Mouse (Mus musculus) CH12.LX (cell line): ENCODE measurements around the gene Trhde. TPM values are rescaled to one million over a fixed set of nuclear protein-coding genes. Genes with fewer than 3 reads are reported as not detected.

Source experiments
- DNase-seq: peaks from one replicate; pipeline ENCODE4 v3.0.0-alpha.2; 2013; ENCODE audit errors: extremely low read depth
- H3K27ac ChIP-seq: 2 replicates; pipeline ENCODE4 v1.5.1; 2012; ENCODE audit warnings: low read depth, mild to moderate bottlenecking, control low read depth, moderate library complexity; ENCODE audit not compliant: insufficient read depth
- H3K27me3 ChIP-seq: replicated peaks from 2 replicates; pipeline ENCODE3; 2012; ENCODE audit warnings: inconsistent platforms
- H3K36me3 ChIP-seq, 2 experiments: replicated peaks in 1 of 2; 2 replicates each; pipeline versions ENCODE3 to v1.6.1; 2012; ENCODE audit warnings: inconsistent platforms in 1 of 2, low read length in 1 of 2, mild to moderate bottlenecking in 1 of 2, mixed read lengths in 1 of 2, moderate library complexity in 1 of 2; ENCODE audit not compliant: control insufficient read depth in 1 of 2, insufficient read depth in 1 of 2
- H3K4me1 ChIP-seq, 2 experiments: 2 replicates each; pipeline ENCODE4 v1.6.1; 2012; ENCODE audit warnings: inconsistent platforms in 1 of 2, moderate library complexity in 1 of 2; ENCODE audit not compliant: insufficient read depth in 2 of 2, control insufficient read depth in 1 of 2
- H3K4me2 ChIP-seq: 2 replicates; pipeline ENCODE4 v1.6.1; 2012; ENCODE audit warnings: low read depth, mild to moderate bottlenecking, control low read depth; ENCODE audit not compliant: poor library complexity, insufficient read depth, severe bottlenecking
- H3K4me3 ChIP-seq, 3 experiments: fragments of 150-350 bp in 1 of 3; sonication (generic) in 1 of 3; replicated peaks in 1 of 3; 2 replicates each; pipeline versions ENCODE3 to v1.5.1; 2011 to 2012; ENCODE audit warnings: low read depth in 2 of 3, low read length in 2 of 3, mild to moderate bottlenecking in 2 of 3, moderate library complexity in 2 of 3, control low read depth in 1 of 3, improper control_type of control experiment in 1 of 3, inconsistent platforms in 1 of 3, mixed read lengths in 1 of 3; ENCODE audit not compliant: poor library complexity in 1 of 3
- H3K79me2 ChIP-seq: replicated peaks from 2 replicates; pipeline ENCODE4 v1.6.1; 2012; ENCODE audit warnings: mild to moderate bottlenecking, moderate library complexity; ENCODE audit not compliant: control insufficient read depth, poor library complexity, insufficient read depth, severe bottlenecking; ENCODE audit errors: extremely low read depth
- H3K9ac ChIP-seq: 2 replicates; pipeline ENCODE4 v1.6.1; 2012; ENCODE audit warnings: low read depth, mild to moderate bottlenecking, control low read depth, moderate library complexity; ENCODE audit not compliant: insufficient read depth
- H3K9me3 ChIP-seq: replicated peaks from 2 replicates; pipeline ENCODE3; 2012; ENCODE audit warnings: low read length, inconsistent platforms, mixed read lengths
- CHD2 ChIP-seq: IDR thresholded peaks from 2 replicates; pipeline ENCODE4 v1.6.1; 2011; ENCODE audit warnings: low read length, improper control_type of control experiment
- E2F4 ChIP-seq: IDR thresholded peaks from 2 replicates; pipeline ENCODE4 v1.6.1; 2011; ENCODE audit warnings: low read depth, low read length, improper control_type of control experiment; ENCODE audit not compliant: insufficient replicate concordance
- EP300 ChIP-seq: IDR thresholded peaks from 2 replicates; pipeline ENCODE4 v1.6.1; 2011; ENCODE audit warnings: low read length, improper control_type of control experiment
- ETS1 ChIP-seq: conservative IDR thresholded peaks from 2 replicates; pipeline ENCODE4 v1.6.1; 2012; ENCODE audit warnings: low read depth, mild to moderate bottlenecking, inconsistent platforms, low read length, improper control_type of control experiment, moderate library complexity
- JUN ChIP-seq: IDR thresholded peaks from 2 replicates; pipeline ENCODE4 v1.6.1; 2011; ENCODE audit warnings: low read depth, mild to moderate bottlenecking, low read length, improper control_type of control experiment, moderate library complexity; ENCODE audit not compliant: insufficient read depth
- JUND ChIP-seq: conservative IDR thresholded peaks from 2 replicates; pipeline ENCODE4 v1.6.1; 2011; ENCODE audit warnings: low read depth, low read length, improper control_type of control experiment
- KAT2A ChIP-seq: IDR thresholded peaks from 2 replicates; pipeline ENCODE4 v1.6.1; 2012; ENCODE audit warnings: low read length, improper control_type of control experiment, inconsistent platforms; ENCODE audit not compliant: insufficient replicate concordance
- MAX ChIP-seq: IDR thresholded peaks from 2 replicates; pipeline ENCODE4 v1.6.1; 2011; ENCODE audit warnings: low read length, improper control_type of control experiment
- MAZ ChIP-seq: IDR thresholded peaks from 2 replicates; pipeline ENCODE4 v1.6.1; 2012; ENCODE audit warnings: low read depth, mild to moderate bottlenecking, inconsistent platforms, low read length, improper control_type of control experiment, moderate library complexity
- MEF2A ChIP-seq: IDR thresholded peaks from 2 replicates; pipeline ENCODE4 v1.6.1; 2014; ENCODE audit warnings: low read depth, mild to moderate bottlenecking, inconsistent platforms, low read length, improper control_type of control experiment, borderline replicate concordance
- PAX5 ChIP-seq: IDR thresholded peaks from 2 replicates; pipeline ENCODE4 v1.6.1; 2012; ENCODE audit warnings: low read length, inconsistent platforms, mixed read lengths
- POLR2A ChIP-seq: IDR thresholded peaks from 2 replicates; pipeline ENCODE4 v1.6.1; 2011; ENCODE audit warnings: low read depth, mild to moderate bottlenecking, improper control_type of control experiment, low read length
- POLR2AphosphoS2 ChIP-seq: IDR thresholded peaks from 2 replicates; pipeline ENCODE4 v1.6.1; 2011; ENCODE audit warnings: low read depth, low read length, improper control_type of control experiment
- RAD21 ChIP-seq: IDR thresholded peaks from 2 replicates; pipeline ENCODE4 v1.6.1; 2011; ENCODE audit warnings: low read depth, mild to moderate bottlenecking, low read length, improper control_type of control experiment, moderate library complexity
- SMC3 ChIP-seq: IDR thresholded peaks from 2 replicates; pipeline ENCODE4 v1.6.1; 2011; ENCODE audit warnings: low read depth, low read length, improper control_type of control experiment
- TBP ChIP-seq: conservative IDR thresholded peaks from 2 replicates; pipeline ENCODE4 v1.6.1; 2011; ENCODE audit warnings: low read depth, low read length, improper control_type of control experiment
- ZC3H11A ChIP-seq: IDR thresholded peaks from 2 replicates; pipeline ENCODE4 v1.6.1; 2012; ENCODE audit warnings: low read depth, mild to moderate bottlenecking, inconsistent platforms, low read length, improper control_type of control experiment
- ZKSCAN1 ChIP-seq: IDR thresholded peaks from 2 replicates; pipeline ENCODE4 v1.6.1; 2012; ENCODE audit warnings: low read depth, inconsistent platforms, low read length, improper control_type of control experiment, borderline replicate concordance
- ZMIZ1 ChIP-seq: IDR thresholded peaks from 2 replicates; pipeline ENCODE4 v1.6.1; 2012; ENCODE audit warnings: low read depth, mild to moderate bottlenecking, inconsistent platforms, low read length, improper control_type of control experiment
- ZNF384 ChIP-seq: IDR thresholded peaks from 2 replicates; pipeline ENCODE4 v1.6.1; 2012; ENCODE audit warnings: low read depth, low read length, improper control_type of control experiment, inconsistent platforms
- dilution Hi-C: fragments of 300-500 bp; cut with MboI; formaldehyde crosslinking; loops from 2 replicates; pipeline ENCODE4 v1.14.3; 2020; ENCODE audit warnings: low sequenced_read_pairs; ENCODE audit not compliant: extremely low pct_unique_long_range_greater_than_20kb, extremely low pct_ligation_motif_present
- in situ Hi-C: fragments of 300-500 bp; cut with MboI; formaldehyde crosslinking; loops from 3 replicates; pipeline ENCODE4 v1.14.3; 2019; ENCODE audit warnings: low sequenced_read_pairs, low pct_ligation_motif_present, low pct_unique_long_range_greater_than_20kb, mixed read lengths
- polyA plus RNA-seq: library from polyadenylated mRNA; unstranded; fragments of >175 nt; gene quantifications from 2 replicates; pipeline ENCODE4 v1.2.1, GENCODE M21; 2012; ENCODE audit warnings: low read depth; ENCODE audit not compliant: insufficient read length
- total RNA-seq, 2 experiments: library from RNA; depleted of rRNA; stranded (reverse); fragments of 300-350 nt in 1 of 2; fragments of >200 nt in 1 of 2; gene quantifications; 2 replicates each; pipeline ENCODE4 v1.2.3; 2012 to 2014

Trhde gene
- total and polyA plus RNA-seq, 3 experiments, result not detected

- Histone ChIP-seq H3K4me1 (no peaks in the 10 kb centered on the region), H3K9me3 (peaks cover 19% of the 10 kb centered on the region), H3K4me2 (no peak overlapping the region), H3K9ac (no peak overlapping the region), H3K36me3 (no peaks in the 10 kb centered on the region), H3K27me3 (no peaks in the 10 kb centered on the region), H3K79me2 (no peaks in the 10 kb centered on the region), H3K27ac (no peak overlapping the region), H3K4me3 (no peak overlapping the region)
- dilution Hi-C loops, result no loop called here
- no peak for DNase-seq
- no peak for TF ChIP-seq KAT2A
- no peak for TF ChIP-seq MAZ
- TF ChIP-seq PAX5, result no peak
- TF ChIP-seq RAD21, result no peak
- no peak for TF ChIP-seq ZKSCAN1
- in situ Hi-C loops, result no loop called here
Observed at GRCm38 (mm10) chr10:114370804-114371203, 431.3 kb downstream of the Trhde start.

DNA sequence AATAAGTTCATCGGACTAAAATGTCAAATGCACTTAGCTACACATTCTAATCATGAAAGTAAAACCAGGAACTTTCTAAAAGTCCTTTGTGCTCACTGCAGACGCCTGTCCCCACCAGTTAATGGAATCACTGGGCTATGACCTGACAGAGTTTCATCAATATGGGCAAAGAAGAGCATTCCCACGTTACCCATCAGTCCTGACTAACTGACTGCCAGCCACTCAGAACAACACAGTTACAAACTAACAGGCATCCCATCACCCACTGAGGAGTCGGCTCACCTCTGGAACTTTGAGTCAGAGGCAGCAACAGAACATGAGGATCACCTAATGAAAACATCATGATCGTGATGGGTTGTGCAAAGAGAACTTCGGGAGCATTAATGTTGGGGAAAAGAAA lies 438.7 kb downstream of the Trhde start:
- Histone ChIP-seq H3K36me3 (no peaks in the 10 kb centered on the region), H3K9ac (no peak overlapping the region), H3K4me3 (no peak overlapping the region), H3K4me1 (no peaks in the 10 kb centered on the region), H3K27ac (no peak overlapping the region), H3K9me3 (peaks cover 25% of the 10 kb centered on the region), H3K27me3 (no peaks in the 10 kb centered on the region), H3K79me2 (no peaks in the 10 kb centered on the region)
- in situ Hi-C loops, result no loop called here
- TF ChIP-seq POLR2A (no peak), ZMIZ1 (no peak), ZNF384 (no peak), JUND (no peak), SMC3 (no peak), ZKSCAN1 (no peak), MAX (no peak), POLR2AphosphoS2 (no peak), TBP (no peak)
- TF ChIP-seq, all 38 proteins: peak for 0
- dilution Hi-C loops, result no loop called here
- H3K4me2 ChIP-seq, result no peak overlapping the region
- no peak for DNase-seq

- Histone ChIP-seq H3K27ac (no peak overlapping the region), H3K4me1 (no peaks in the 10 kb centered on the region), H3K4me3 (no peak overlapping the region), H3K9me3 (peaks cover 18% of the 10 kb centered on the region), H3K4me2 (no peak overlapping the region), H3K9ac (no peak overlapping the region), H3K27me3 (no peaks in the 10 kb centered on the region), H3K79me2 (no peaks in the 10 kb centered on the region), H3K36me3 (no peaks in the 10 kb centered on the region)
- no peak for TF ChIP-seq KAT2A
- TF ChIP-seq MEF2A, result no peak
- TF ChIP-seq JUN, result no peak
- TF ChIP-seq ETS1, result no peak
- TF ChIP-seq ZNF384, result no peak
- TF ChIP-seq MAX, result no peak
- no peak for TF ChIP-seq ZC3H11A
- no peak for TF ChIP-seq E2F4
- no peak for TF ChIP-seq CHD2
- no peak for TF ChIP-seq POLR2AphosphoS2
- no peak for TF ChIP-seq RAD21
- no peak for TF ChIP-seq EP300
- dilution Hi-C loops (no loop called here), in situ Hi-C loops (no loop called here)
- no peak for DNase-seq
Observed at GRCm38 (mm10) chr10:114362631-114363030, 439.5 kb downstream of the Trhde start.
